Mouse (Mus musculus) liver, adult (tissue): Measurements from ENCODE around the gene Uchl1.

Experiments used
- GATA4 ChIP-seq: IDR thresholded peaks from 2 replicates; pipeline ENCODE4 v1.6.1; 2014; ENCODE audit warnings: mild to moderate bottlenecking, low read length; ENCODE audit not compliant: insufficient replicate concordance

The Uchl1 gene

GRCm38 (mm10) chr5:66730621-66731301 is 54.9 kb downstream of the Uchl1 start:
- no peak for TF ChIP-seq GATA4

DNA sequence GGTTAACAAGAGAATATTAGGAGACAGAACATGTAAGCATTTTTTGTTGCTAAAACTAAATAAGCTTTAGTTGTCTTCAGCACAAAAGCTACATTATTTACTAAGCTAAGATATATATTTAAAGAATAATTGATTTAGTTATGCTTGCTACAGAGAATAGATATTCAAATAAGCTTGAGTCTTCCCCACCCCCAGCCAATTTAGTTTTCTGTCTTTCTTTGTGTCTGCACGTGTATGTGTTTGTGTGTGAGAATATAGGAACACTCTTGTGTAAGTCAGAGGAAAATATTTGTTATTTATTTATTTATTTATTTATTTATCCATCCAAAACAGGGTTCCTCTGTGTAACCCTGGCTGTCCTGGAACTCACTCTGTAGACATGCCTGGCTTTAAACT is 55.4 kb downstream of the Uchl1 start:
- no peak for TF ChIP-seq GATA4

DNA sequence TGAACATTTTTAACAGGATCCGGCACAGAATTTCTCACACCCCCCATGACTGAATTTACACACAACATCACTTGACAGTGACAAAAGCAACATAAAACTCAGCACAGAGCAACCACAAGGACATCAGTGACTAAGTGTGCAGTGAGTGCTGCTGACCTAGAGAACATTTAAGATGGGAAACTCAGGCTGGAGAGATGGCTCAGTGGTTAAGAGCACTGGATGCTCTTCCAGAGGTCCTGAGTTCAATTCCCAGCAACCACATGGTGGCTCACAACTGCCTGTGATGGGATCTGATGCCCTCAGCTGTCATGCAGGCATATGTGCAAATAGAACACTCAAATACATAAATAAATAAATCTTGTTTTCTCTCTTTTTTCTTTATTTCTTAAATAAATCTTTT is 57.7 kb downstream of the Uchl1 start:
- no peak for TF ChIP-seq GATA4
